Mouse (Mus musculus): ENCODE results near the gene Teddm2.

Teddm2 gene

DNA sequence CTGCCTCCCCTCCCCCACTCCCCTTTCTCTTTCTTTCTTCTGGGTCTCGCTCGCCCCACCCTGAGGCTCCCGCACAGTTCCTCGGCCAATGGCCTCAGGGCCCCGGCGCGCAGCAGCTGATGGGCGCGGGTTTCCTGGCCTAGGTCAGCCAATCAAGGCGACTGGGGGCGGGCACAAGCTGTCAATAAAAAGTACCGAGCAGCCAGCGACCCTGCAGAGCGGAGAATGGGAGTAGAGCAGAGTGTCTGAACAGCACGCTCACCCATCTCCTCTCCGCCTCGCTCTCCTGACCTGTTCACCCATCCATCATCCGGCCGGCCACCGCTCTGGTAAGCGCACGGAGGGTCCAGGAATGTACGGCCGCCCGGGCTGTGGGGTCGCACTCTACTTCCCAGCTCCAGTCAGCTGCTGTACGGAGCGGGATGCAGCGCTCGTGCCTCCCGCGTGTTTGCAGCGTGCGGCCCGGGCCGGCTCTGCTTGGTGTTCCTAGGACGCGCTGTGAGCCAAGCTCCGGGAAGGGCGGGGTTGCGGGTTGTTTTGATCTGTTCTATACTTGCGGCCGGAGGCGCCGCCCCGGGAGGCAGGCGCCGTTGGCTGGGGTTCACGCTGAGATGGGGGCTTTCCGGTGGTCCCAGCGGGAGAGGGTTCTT, at the start of gene Teddm2, which contains the start of gene Glul:
Gene Teddm2 (minus strand): TSS at position 498 of the 650 bp plus-strand sequence.
Gene Glul (plus strand): TSS at position 214 of the 650 bp plus-strand sequence.
- in situ Hi-C loops (cut with MboI), result loop anchor here (5.0 to 25.0 kb wide), 3 partner anchors 217 to 837 kb away; no protein-coding TSS in a partner anchor

DNA sequence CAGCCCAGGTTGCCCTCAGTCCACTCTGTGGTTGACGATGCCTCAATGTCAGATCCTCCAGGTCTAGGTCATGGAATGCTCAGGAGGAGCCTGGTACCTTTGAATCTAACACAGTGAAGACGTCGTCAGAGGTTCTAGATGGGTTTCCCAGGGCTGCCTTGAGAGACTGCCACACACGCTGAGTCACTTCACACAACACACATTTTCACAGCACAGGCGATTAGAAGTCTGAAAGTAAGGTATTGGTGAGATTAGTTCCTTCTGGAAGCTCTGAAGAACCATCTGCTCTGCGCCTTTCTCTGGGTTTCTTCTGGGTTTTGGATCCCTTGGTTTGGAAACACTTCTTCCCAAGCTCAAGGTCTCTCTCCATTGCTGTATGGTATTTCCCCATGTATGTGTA, 47.8 kb upstream of the Teddm2 start:
- in situ Hi-C loops (cut with MboI), result no loop called here

DNA sequence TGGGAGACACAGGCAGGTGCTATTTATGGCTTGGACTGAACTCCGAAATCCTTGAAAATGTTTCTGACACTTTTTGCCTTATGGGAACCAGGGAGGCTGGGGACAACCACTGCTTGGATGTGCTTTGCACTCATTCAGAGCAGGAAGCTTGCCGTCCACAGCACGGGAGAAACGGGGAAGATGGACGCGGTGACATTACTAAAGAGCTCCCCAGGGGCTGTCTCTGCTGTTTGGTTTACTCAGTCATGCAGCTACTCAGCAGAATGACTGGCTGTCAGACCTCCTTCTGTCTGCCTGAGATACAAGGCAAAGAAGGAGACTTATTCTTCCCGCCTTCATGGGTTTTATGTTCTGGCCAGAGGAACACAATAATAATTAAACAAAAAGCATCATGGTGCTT, 46.9 kb upstream of the Teddm2 start:
- in situ Hi-C loops (cut with MboI), result no loop called here

DNA sequence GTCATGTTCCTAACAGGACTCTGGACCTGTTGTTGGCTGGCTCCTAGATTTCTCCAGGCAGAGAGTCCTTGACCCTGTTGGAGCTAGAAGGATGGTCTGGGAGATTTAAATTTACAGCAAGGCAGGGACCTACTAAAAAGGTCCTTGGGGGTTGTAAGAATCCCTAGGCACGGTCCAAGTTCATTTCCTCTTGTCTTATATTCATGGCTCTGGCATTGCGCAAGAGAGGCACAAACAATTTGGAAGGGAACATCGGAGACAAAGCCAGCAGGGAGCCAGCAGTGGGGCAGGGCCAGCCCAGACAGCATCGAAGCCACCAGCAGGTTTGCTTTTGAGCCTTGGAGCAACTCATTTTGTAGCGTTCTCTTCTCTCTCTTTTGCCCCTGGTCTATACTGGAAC, 45.2 kb upstream of the Teddm2 start:
- in situ Hi-C loops (cut with MboI), result no loop called here

DNA sequence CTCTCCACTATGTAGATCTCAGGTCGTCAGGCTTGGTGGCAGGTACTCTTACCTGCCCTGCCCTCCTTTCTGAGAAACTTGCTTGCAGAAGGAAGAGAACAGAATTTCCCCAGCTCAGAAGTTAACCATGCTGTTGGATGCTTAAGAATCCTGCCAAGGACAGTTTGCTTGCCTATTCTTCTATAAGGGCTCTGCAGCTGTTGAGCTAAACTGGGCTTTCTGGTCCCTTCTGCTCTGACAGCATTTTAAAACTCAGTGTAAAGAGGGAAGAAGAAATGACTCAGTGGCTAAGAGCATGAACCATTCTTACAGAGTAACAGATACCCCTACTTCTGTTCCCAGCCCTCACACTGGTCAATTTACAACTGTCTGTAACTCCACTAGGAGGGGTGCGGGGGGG, 41.0 kb upstream of the Teddm2 start:
- in situ Hi-C loops (cut with MboI), result no loop called here

DNA sequence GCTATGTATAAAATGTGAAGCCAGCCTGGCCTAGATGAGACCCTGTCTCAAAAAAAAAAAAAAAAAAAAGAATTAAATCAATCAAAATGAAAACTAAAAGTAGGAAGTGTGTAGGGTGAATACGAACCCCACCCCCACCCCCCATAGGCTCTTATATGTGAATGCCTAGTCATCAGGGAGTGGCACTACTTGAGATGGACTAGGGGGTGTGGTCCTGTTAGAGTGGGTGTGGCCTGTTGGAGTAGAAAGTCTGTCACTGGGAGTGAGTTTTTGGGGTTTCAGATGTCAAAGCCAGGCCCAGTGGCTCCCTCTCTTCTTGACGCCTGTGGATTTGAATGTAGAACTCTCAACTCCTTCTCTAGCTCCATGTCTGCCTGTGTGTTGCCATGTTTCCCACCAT, 37.0 kb upstream of the Teddm2 start:
- in situ Hi-C loops (cut with MboI), result no loop called here

DNA sequence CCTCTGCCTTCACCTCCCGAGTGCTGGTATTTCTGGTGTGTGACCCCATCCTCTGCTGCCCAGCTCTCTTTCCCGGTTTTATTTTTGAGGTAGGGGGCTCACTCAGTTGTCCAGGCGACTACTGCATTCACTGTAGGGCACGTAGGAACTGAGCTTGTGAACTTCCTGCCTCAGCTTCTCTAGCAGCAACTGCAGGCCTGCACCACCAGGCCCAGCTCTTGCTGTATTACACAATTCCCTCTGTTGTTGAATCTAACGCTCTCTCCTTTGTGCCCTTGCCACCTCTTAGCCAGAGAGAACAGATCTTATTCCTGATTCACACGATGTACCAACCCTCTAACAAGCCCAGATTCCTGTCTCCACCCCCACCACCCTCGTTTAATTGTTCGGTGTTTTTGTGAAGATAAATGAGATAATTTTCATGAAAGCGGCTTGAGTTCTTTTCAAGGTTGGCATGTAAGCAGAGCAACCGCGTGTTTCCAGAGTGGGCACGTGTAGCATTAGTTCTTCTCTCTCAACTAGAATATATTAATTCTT, 35.9 kb upstream of the Teddm2 start:
- in situ Hi-C loops (cut with MboI), result no loop called here

DNA sequence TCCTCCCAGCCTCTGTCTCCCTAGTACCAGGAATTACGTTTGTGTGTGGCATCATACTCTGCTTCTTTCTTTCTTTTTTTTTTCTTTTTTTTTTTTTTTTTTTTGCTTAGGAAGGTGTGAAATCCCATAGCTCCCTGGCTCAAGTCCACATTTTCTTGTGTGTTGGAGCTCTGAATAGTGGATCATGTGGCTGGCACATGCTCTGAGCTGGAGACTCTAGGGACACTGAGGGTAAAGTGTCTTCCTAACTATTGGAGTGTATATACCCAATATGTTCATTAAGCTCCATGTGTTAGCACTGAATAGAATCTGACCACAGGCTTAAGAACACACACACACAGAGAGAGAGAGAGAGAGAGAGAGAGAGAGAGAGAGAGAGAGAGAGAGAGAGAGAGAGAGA, 33.7 kb upstream of the Teddm2 start:
- in situ Hi-C loops (cut with MboI), result no loop called here

DNA sequence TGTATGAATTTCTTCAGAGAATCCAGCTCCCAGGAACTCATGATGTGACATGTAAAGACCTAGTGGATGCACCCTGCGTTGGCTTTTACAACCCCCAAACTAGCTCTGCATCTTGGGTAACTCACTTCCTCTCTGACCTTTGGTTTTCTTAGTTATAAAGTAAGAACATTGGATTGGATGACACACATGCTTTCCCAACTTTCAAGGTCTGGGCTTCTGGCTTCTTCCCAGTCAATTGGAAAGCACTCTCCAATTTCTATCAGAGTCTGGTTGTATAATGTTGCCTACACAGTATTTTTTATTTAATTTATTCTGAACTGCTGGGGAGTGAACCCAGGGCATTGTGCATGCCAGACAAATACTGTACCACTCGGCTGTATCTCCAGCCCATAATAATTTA, 30.4 kb upstream of the Teddm2 start:
- in situ Hi-C loops (cut with MboI), result no loop called here

DNA sequence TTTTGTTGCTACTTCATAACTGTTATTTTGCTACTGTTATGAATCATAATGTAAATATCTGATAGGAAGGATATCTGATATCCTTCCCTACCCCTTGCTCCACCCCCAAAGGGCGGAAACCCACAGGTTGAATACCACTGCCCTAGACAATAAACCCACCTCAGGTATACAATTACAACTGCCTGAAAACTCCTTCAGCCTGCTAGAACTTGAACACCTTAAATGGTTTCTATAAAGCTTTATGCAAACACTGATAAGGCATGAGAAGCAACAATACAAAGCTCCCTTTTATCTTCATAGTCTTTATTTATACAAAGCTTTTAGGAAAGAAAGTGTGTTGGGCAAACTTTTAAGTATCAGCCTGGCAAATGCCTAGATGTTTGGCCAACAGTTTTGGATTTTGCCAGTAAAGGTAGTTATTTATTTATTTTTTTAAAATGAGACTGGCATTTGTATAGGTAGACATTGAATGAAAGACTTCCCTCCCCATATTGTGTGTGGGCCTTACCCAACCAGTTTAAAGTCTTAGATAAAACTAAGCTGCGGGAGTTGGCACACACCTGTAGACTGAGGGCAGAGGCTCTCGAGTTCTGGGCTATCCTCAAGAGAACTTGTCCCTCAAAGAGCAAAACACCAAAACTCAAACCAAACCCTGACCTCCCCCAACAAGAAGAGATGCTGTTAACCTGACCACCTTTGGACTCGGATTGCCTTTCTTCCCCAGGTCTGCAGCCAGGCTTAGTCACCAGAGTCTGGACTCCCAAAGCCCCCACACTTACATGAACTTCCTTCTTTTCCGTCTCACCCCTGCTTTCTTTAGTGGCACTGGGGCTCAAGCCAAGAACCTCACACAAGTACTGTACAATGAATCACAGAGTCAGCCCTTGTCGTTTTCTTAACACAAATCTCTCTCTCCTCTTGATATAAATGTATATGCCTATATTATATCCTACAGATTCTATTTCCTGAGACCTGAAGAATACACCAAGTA, 24.7 kb upstream of the Teddm2 start:
- in situ Hi-C loops (cut with MboI), result no loop called here

DNA sequence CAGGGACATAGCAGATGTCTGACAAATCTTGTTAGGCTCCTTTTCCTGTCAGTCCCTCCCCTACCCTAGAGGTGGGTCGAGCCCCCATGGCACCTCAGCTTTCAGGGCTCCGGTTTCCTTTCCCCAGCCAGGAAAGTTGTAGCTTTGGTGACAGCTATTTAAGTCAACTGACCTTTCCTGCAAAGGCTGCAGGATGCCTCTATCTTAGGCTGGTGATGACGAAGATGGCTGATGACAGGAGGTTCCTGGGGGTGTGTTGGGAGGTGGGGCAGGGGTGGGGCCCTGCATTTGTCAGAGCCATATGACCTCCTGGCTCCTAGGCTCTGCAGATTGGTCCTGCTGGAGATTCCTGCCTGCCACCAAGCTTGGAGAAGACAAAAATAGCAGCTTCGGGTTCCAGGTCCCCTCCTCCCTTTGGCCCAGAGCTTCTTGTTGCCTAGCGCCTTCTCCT, 22.6 kb upstream of the Teddm2 start:
- in situ Hi-C loops (cut with MboI), result no loop called here

DNA sequence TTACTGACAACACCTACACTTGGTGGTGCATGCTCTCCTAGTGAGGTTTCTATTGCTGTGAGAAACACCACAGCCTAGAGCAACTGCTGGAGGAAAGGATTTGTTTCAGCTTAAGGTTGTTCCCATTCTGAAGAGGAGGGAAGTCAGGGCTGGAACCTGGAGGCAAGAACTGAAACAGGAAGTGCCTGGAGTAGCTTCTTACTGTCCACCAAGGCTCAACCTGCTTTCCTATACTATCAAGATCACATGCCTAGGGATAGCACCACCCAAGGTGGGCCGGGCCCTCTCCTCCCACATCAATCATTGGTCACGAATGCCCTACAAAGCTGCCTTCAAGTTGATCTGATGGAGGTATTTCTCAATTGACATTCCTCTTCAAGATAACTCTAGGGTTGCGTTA, 21.6 kb upstream of the Teddm2 start:
- in situ Hi-C loops (cut with MboI), result no loop called here

DNA sequence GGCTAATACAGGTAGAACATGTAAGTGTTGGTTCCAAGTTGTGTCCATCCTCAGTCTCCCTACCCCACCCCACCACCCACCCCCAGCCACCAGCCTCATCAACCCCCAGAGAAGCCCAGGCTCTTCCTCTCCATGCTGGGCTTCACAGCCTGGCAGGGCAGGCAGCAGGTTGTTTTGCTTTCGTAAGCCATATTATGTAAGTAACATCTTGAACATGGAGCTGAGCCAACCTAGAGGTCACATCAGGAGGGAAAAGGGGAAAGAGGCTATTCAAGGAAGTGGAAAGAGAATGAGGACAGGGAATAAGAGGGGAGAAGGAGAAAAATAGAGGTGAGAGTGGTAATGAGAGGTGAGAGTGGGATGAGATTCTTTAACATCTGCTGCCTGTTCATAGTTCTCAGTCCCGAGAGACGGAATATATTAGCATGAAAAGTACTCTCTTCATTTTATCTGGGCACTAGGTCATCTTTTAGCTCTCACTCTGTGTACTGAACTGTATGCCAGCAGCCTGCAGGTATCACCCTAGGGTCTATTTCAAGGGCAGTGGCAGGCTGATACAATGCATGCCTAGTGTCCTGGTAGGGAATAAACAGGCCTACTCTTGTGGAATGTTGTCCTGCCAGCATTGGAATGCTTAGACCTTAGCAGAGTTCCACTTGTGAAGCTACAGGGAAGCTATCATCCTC, 18.6 kb upstream of the Teddm2 start:
- in situ Hi-C loops (cut with MboI), result no loop called here

DNA sequence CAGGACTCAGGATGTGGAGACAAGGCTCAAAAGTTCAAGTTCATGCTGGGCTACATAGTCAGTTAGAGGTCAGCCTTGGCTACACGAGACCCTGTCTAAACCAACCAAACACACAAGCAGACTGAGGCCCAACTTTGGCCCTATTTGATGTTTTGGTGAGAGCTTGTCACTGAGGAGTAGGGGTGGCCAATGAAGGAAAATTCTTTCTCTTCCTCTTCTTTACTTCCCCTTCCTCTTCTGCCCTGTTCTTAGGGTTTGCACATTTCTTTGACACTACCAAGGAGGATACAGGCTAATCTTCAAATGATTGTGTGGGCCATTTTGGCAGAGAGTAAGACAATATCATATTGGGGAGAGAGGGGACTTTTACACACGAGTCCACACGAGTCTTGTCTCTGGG, 13.8 kb upstream of the Teddm2 start:
- in situ Hi-C loops (cut with MboI), result no loop called here

DNA sequence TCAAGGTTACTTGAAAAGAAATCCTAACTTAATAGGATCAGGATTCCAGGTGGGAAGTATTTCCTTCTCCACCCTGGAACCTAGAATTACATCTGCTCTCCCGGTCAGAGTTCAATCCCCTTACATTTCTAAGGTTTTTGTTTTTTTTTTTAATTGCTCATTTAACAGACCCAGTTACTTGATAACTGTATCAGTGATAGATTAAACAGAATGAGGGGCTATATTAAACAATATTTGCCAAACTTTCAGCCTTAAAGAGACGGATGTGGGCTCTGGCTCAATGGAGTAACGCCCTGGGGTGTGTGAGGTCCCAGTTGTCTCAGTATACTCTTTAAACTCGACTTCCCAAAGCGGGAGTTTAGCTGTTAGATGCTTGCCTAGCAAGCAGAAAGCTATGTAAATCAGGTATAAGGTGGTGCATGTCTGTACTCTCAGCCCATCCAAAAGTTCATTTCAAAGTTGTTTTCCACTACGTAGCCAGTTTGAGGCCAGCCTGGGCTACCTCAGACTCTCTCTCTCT, 11.3 kb upstream of the Teddm2 start:
- in situ Hi-C loops (cut with MboI), result no loop called here

DNA sequence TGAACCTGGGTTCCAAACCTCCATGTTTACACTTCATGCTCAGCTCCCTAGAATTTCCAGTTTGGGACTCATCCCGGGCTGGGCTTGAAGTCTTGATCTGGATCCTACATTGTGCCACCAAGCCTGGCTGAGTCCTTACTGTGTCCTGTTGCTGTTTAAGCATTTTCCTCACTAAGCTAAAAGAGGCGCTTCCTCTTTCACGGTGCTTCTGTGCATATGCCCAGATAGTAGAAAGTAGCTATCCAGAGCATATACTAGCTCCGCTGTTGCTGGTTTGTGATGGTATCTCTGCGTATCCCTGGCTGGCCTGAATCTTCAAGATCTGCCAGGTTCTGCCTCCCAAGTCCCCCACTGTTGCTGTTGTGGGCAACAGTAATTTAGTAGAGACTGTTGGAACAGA, 10.4 kb upstream of the Teddm2 start:
- in situ Hi-C loops (cut with MboI), result no loop called here

DNA sequence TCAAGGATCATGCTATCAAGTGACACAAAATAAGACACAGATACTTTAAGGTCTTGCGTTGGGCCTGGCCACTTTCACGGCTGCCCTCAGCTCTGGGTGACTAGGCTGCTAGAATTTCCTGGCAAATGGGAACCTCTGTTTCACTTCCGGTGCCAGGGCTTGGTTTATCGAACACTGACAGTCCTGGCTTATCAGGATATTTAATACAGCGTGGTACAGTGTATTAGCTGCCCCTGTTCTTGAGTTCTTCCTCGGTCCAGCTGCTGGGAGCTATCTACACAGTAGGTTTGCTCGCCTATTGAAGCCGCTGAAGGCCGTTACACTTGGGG, 9.9 kb upstream of the Teddm2 start:
- in situ Hi-C loops (cut with MboI), result no loop called here

DNA sequence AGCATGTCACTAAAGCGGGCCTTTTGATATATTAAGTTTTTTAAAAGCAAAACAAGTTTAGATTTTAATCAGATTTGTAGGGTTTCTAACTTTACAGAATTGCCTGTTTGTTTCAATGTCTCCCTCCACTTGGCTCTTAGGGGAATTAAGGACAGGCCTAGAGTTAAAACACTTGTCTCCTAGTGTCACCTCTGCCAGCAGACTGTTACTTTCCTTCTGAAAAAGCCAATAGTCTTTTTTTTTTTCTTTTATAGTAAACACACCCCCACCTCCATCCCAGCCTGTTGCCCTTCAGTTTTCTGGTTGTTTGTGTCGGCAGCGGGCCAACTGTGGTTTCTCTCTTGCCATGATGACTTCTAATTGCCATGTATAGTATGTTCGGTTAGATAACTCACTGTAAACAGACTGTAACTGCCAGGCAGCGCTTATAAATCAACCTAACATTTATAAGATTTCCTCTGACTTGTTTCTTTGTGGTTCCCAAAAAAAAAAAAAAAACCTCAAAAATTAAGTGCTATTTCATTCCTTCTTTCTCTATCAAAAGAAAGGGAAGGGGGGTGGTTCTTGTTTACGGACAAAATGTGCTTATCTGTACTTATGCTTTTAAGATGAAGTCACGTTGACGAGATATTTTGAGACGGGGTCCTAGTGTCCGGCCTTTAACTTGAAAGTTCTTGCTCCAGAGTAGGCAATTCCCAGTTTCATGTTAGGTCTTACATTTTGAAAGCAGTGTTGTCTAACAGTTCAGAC, 9.4 kb upstream of the Teddm2 start:
- in situ Hi-C loops (cut with MboI), result no loop called here

DNA sequence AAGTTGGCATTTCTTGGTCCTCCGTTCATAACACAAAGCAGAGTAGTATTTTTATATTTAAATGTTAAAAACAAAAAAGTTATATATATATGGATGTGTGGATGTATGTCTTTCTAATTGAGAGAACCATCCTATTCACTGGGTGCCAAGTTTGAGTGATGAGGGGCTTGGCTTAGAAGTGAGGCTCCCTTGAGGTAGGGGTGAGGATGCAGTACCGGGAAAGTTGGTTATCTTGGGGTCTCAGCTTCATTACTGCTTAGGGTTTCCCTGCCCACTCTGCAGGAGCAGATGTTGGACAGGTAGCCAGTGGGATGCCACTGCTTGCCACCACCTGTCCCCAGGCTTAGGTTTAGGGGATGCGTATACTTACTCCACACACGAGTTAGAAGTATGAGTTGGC, 8.7 kb upstream of the Teddm2 start:
- in situ Hi-C loops (cut with MboI), result no loop called here

DNA sequence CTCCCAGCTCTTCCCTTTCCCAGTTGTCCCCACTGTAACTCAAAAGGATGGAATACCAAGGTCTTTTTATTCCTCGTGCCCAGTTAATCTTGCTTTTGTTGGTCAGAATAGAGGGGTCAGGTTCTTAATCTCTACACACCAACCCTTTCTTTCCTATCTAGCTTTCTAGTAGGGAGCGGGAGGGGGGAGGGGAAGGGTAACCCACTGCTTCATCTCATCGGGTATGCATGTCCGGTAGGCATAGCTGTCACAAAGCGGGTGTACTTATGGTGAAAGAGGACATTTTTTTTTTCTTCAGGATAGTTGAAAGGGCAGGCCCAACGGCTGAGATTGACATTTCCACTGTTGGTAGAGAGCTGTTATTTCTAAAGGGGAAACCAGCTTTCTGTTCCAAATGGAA, 8.2 kb upstream of the Teddm2 start:
- in situ Hi-C loops (cut with MboI), result no loop called here

DNA sequence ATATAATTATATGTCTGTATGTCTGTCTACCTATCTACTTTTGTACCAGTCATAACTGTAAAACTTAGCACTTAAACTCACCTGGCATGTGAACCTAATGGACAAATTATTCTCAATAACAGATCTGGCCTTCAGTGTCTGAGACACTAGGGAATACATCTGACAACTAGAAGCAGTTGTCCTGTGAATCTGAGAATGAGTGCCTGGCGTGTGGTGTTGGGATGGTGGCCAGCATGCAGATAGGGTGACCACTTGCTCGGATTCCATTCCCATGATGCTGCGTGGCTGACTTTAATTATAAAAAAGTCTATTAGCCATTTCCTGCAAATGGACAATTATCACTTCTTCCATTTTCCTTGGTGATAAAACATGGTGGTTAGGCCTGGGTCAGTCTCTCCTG, 5.9 kb upstream of the Teddm2 start:
- in situ Hi-C loops (cut with MboI), result no loop called here

Data from mature B cell (primary cell).